Mouse (Mus musculus): ENCODE measurements around the gene Rara. TPM values are rescaled to one million over a fixed set of nuclear protein-coding genes. Genes with fewer than 3 reads are reported as not detected.

The Rara gene
- 63.5 and 74.1 TPM in 2 replicates for polyA plus RNA-seq (2012; rRNA removed)

GRCm38 (mm10) chr11:98927438-98928076, at the start of gene Rara:
TSS of gene Rara (plus strand) at chr11:98927818.
- no peaks in the 10 kb centered on the region for H3K36me3 ChIP-seq (ENCODE audit: control insufficient read depth, insufficient read depth, low read length)
- H3K27me3 ChIP-seq (ENCODE audit: control insufficient read depth, insufficient read depth, low read length), result no peaks in the 10 kb centered on the region
- TF ChIP-seq CTCF (IDR thresholded peaks at IDR 0.05; ENCODE audit: borderline replicate concordance, control insufficient read depth, extremely low read depth, insufficient read depth, low read length, poor library complexity), result no peak
- TF ChIP-seq POLR2A (IDR thresholded peaks at IDR 0.05; ENCODE audit: control insufficient read depth, extremely low read depth, insufficient read depth, low read length, poor library complexity), result no peak
- no peak within 1 kb of the TSS for H3K27ac ChIP-seq (ENCODE audit: control insufficient read depth, insufficient read depth, low read length)
- WGBS, result 15% methylated on average over 21 of the region's 21 CpGs
- H3K4me1 ChIP-seq (replicated peaks; ENCODE audit: control insufficient read depth, insufficient read depth, low read length), result peaks cover 49% of the 10 kb centered on the region
- no peak for DNase-seq
- H3K4me3 ChIP-seq (ENCODE audit: control insufficient read depth, insufficient read depth, low read length), result peak within 1 kb of the TSS; percentile 49

- TF ChIP-seq POLR2A (IDR thresholded peaks at IDR 0.05; ENCODE audit: control insufficient read depth, extremely low read depth, insufficient read depth, low read length, poor library complexity), result no peak
- TF ChIP-seq CTCF (IDR thresholded peaks at IDR 0.05; ENCODE audit: borderline replicate concordance, control insufficient read depth, extremely low read depth, insufficient read depth, low read length, poor library complexity), result no peak
- Histone ChIP-seq H3K27me3 (ENCODE audit: control insufficient read depth, insufficient read depth, low read length) (no peaks in the 10 kb centered on the region), H3K36me3 (ENCODE audit: control insufficient read depth, insufficient read depth, low read length) (peaks cover 47% of the 10 kb centered on the region), H3K27ac (ENCODE audit: control insufficient read depth, insufficient read depth, low read length) (no peak overlapping the region), H3K4me1 (replicated peaks; ENCODE audit: control insufficient read depth, insufficient read depth, low read length) (no peaks in the 10 kb centered on the region), H3K4me3 (ENCODE audit: control insufficient read depth, insufficient read depth, low read length) (no peak overlapping the region)
- DNase-seq, result no peak
- over 99% methylated on average over 3 of the region's 3 CpGs for WGBS
Observed at GRCm38 (mm10) chr11:98887703-98888102, 39.9 kb upstream of the Rara start.

DNA sequence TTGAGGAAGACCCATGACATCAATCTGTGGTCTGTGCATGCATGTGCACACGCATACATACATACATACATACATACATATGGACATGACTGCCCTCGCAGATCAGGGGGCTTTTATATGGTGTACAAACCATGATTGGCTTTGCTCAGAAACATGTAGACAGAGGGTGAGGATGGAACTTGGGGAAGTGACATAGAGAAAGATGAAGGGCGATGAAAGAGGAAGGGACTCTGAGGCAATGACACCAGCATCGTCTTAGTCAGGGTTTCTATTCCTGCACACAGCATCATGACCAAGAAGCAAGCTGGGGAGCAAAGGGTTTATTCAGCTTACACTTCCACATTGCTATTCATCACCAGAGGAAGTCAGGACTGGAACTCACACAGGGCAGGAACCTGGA, 38.5 kb upstream of the Rara start:
- TF ChIP-seq CTCF (IDR thresholded peaks at IDR 0.05; ENCODE audit: borderline replicate concordance, control insufficient read depth, extremely low read depth, insufficient read depth, low read length, poor library complexity) (no peak), POLR2A (IDR thresholded peaks at IDR 0.05; ENCODE audit: control insufficient read depth, extremely low read depth, insufficient read depth, low read length, poor library complexity) (no peak)
- peaks cover 60% of the 10 kb centered on the region for H3K36me3 ChIP-seq (ENCODE audit: control insufficient read depth, insufficient read depth, low read length)
- 91% methylated on average over 4 of the region's 4 CpGs for WGBS

GRCm38 (mm10) chr11:98889977-98890376, 37.6 kb upstream of the Rara start:
- Histone ChIP-seq H3K27me3 (ENCODE audit: control insufficient read depth, insufficient read depth, low read length) (no peaks in the 10 kb centered on the region), H3K4me3 (ENCODE audit: control insufficient read depth, insufficient read depth, low read length) (no peak overlapping the region), H3K4me1 (replicated peaks; ENCODE audit: control insufficient read depth, insufficient read depth, low read length) (no peaks in the 10 kb centered on the region), H3K27ac (ENCODE audit: control insufficient read depth, insufficient read depth, low read length) (no peak overlapping the region), H3K36me3 (ENCODE audit: control insufficient read depth, insufficient read depth, low read length) (peaks cover 60% of the 10 kb centered on the region)
- 97% methylated on average over 5 of the region's 5 CpGs for WGBS
- no peak for TF ChIP-seq POLR2A (IDR thresholded peaks at IDR 0.05; ENCODE audit: control insufficient read depth, extremely low read depth, insufficient read depth, low read length, poor library complexity)
- TF ChIP-seq CTCF (IDR thresholded peaks at IDR 0.05; ENCODE audit: borderline replicate concordance, control insufficient read depth, extremely low read depth, insufficient read depth, low read length, poor library complexity), result no peak
- DNase-seq, result no peak

More for the DNA sequence above, 38.5 kb upstream of the Rara start:
- Histone ChIP-seq H3K4me1 (replicated peaks; ENCODE audit: control insufficient read depth, insufficient read depth, low read length) (no peaks in the 10 kb centered on the region), H3K27me3 (ENCODE audit: control insufficient read depth, insufficient read depth, low read length) (no peaks in the 10 kb centered on the region), H3K4me3 (ENCODE audit: control insufficient read depth, insufficient read depth, low read length) (no peak overlapping the region), H3K27ac (ENCODE audit: control insufficient read depth, insufficient read depth, low read length) (no peak overlapping the region)
- DNase-seq, result no peak

DNA sequence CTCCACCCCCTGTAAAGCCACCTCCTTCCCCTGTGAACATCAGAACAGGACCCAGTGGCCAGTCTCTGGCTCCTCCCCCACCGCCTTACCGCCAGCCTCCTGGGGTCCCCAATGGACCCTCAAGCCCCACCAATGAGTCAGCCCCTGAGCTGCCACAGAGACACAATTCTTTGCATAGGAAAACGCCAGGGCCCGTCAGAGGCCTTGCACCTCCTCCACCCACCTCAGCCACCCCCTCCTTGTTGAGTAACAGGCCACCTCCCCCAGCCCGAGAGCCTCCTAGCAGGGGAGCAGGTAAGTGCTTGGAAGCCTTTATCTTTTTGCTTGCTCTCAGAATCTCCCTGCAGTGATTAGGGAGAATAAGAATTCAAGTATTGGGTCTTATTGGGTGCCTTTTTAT, 35.2 kb upstream of the Rara start:
- peaks cover 61% of the 10 kb centered on the region for H3K36me3 ChIP-seq (ENCODE audit: control insufficient read depth, insufficient read depth, low read length)
- 93% methylated on average over 5 of the region's 5 CpGs for WGBS

DNA sequence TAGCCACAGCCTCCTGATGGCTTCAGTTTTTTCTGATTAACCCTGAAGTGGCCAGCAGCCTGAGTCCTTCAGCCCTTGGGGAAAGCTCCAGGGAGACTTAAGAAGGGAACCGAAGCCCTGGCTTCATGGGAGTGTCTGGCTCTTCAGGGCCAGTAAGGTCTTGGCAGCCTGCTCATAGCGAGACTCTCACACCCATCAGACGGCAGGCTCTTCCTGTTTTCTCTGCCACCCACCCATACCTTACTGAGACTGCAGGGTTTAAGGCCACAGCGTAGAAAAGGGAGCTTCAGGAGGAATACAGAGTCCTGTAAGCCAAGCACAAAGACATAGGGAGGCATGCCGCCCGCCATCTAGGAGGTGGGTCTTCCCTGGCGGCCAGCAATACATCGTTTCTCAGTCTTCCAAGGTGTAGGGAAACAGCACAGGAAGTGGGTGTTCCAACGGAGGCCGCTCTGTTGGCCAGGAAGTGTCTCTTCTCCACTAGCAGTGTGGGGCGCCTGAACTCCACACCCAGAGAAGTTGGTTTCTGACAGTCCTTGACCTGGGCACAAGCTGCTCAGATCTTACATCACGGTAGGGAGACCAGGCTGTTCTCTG, 27.0 kb upstream of the Rara start:
- DNase-seq, result peak; percentile 43
- Histone ChIP-seq H3K27me3 (ENCODE audit: control insufficient read depth, insufficient read depth, low read length) (no peaks in the 10 kb centered on the region), H3K36me3 (ENCODE audit: control insufficient read depth, insufficient read depth, low read length) (peaks cover 39% of the 10 kb centered on the region), H3K27ac (ENCODE audit: control insufficient read depth, insufficient read depth, low read length) (peak overlapping the region; percentile 68), H3K4me3 (ENCODE audit: control insufficient read depth, insufficient read depth, low read length) (peak overlapping the region; percentile 28), H3K4me1 (replicated peaks; ENCODE audit: control insufficient read depth, insufficient read depth, low read length) (peaks cover 9% of the 10 kb centered on the region)
- TF ChIP-seq POLR2A (IDR thresholded peaks at IDR 0.05; ENCODE audit: control insufficient read depth, extremely low read depth, insufficient read depth, low read length, poor library complexity), result no peak
- no peak for TF ChIP-seq CTCF (IDR thresholded peaks at IDR 0.05; ENCODE audit: borderline replicate concordance, control insufficient read depth, extremely low read depth, insufficient read depth, low read length, poor library complexity)
- 12% methylated on average over 12 of the region's 12 CpGs for WGBS

More for the DNA sequence above, 35.2 kb upstream of the Rara start:
- Histone ChIP-seq H3K27me3 (ENCODE audit: control insufficient read depth, insufficient read depth, low read length) (no peaks in the 10 kb centered on the region), H3K27ac (ENCODE audit: control insufficient read depth, insufficient read depth, low read length) (no peak overlapping the region), H3K4me1 (replicated peaks; ENCODE audit: control insufficient read depth, insufficient read depth, low read length) (no peaks in the 10 kb centered on the region), H3K4me3 (ENCODE audit: control insufficient read depth, insufficient read depth, low read length) (no peak overlapping the region)
- DNase-seq, result no peak
- no peak for TF ChIP-seq POLR2A (IDR thresholded peaks at IDR 0.05; ENCODE audit: control insufficient read depth, extremely low read depth, insufficient read depth, low read length, poor library complexity)
- TF ChIP-seq CTCF (IDR thresholded peaks at IDR 0.05; ENCODE audit: borderline replicate concordance, control insufficient read depth, extremely low read depth, insufficient read depth, low read length, poor library complexity), result no peak
